Mouse (Mus musculus) MEL-GATA-1-ER (cell line): ENCODE data around the gene Ttpal.
"Not testable (repeated sequence)": the region's sequence is repeated elsewhere in the genome, so short reads cannot be mapped to it uniquely, and the experiment has no call there.

Experiments
- DNase-seq: peaks from one replicate; pipeline ENCODE4 v3.0.0-alpha.2; 2012; ENCODE audit warnings: low read depth; ENCODE audit errors: extremely low read depth

Gene Ttpal

DNA sequence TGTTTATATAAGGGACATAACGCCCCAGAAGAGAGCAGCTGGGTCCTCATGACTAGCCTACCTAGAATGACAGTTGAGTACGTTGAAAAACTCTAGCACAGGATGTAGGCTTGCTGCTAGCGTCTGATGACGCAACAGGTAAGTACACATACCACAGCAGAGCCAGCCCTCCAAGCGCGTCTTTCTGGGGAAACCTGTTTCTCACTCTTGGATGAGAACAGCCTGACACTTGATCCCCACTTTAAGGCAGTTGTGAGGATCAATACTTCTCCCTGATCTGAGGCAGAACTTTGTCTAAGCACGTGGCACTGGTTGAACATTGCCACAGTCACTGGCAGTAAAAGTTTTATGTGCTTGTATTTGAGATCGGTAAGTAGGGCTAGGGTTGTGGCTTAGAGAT, 18.3 kb downstream of the Ttpal start:
- no peak for DNase-seq

GRCm38 (mm10) chr2:163621401-163621800, 19.3 kb downstream of the Ttpal start:
- not testable (repeated sequence) for DNase-seq

DNA sequence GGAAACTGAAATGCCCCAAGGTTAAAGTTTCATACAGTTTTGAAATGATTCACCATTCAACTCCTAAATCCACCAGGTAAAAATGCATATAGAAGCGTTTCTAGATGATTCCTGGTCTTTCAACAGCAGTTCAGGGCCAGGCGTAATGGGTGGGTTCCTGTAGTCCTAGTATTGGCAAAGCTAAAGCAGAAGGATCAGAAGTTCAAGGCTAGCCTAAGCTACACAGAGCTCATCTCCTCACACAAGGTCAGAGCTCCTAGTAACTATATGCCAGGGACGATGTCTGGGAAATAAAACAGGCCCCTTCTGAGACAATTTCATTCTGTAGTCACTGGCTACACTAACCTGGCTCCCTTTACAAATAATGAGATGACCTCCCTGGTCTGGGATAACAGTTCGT, 29.1 kb downstream of the Ttpal start:
- no peak for DNase-seq

DNA sequence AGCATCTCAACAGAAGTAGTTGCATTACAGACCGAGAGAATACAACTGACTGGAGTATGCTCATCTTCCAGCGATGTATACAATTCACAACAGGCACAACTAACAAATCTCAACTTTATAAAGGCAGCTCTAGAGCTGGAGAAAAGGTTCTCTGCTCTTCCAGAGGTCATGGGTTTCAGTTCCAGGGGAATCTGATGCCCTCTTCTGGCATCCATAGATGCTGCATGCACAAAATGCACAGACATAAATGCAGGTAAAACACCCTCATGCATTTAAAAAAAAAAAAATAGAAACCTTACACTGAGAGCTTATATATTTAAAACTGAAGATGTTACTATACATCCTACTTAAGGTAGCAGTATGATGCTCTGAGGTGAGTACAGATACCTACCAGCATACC, 29.6 kb downstream of the Ttpal start:
- DNase-seq: no peak

GRCm38 (mm10) chr2:163634211-163634610, 32.1 kb downstream of the Ttpal start:
- DNase-seq: no peak

GRCm38 (mm10) chr2:163636057-163636456, 33.9 kb downstream of the Ttpal start:
- no peak for DNase-seq

GRCm38 (mm10) chr2:163637655-163638266, 35.6 kb downstream of the Ttpal start:
- no peak for DNase-seq

- DNase-seq: no peak
Measured at GRCm38 (mm10) chr2:163640493-163640892, 38.4 kb downstream of the Ttpal start.

DNA sequence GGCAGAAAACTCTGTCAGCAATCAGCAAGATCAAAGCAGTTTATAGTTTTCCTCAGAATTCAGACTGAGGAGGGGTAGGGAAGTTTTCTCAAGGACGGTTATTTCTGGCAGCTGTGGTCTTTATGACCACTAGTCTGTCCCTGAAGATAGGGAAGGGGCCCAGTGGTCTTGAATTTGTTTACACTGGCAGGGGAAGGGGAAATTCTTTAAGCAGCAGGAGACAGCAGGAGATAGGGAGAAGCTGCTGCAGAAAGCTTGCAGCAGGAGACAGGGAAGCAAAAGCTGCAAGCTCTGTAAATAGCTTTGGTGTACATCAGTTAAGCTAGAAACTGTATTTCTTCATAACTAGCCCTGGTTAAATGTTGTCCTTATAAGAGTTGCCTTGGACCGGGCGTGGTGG, 39.6 kb downstream of the Ttpal start:
- peak; percentile 66 for DNase-seq

GRCm38 (mm10) chr2:163642685-163643575, 40.8 kb downstream of the Ttpal start:
- DNase-seq: peak; percentile 95

DNA sequence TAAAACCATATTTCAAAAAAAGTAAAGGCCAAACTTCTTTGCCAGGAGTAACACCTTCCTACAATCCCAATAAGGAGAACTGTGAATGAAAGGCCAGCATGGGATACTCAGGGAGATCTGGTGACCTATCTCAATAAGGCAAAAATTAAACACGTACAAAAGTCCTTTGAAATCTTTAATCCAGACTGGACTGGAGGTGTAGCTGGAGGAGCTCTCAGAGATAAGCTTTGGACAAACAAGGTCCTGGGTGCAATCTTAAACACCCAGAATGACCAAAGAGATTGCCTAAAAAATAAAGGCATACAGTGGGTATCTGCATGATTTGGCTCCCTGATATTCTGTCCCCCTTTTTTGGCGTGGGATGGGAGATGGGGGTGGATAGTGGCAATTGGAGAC, 41.5 kb downstream of the Ttpal start:
- DNase-seq: peak; percentile 18

GRCm38 (mm10) chr2:163644047-163644446, 41.9 kb downstream of the Ttpal start:
- DNase-seq: peak; percentile 39

DNA sequence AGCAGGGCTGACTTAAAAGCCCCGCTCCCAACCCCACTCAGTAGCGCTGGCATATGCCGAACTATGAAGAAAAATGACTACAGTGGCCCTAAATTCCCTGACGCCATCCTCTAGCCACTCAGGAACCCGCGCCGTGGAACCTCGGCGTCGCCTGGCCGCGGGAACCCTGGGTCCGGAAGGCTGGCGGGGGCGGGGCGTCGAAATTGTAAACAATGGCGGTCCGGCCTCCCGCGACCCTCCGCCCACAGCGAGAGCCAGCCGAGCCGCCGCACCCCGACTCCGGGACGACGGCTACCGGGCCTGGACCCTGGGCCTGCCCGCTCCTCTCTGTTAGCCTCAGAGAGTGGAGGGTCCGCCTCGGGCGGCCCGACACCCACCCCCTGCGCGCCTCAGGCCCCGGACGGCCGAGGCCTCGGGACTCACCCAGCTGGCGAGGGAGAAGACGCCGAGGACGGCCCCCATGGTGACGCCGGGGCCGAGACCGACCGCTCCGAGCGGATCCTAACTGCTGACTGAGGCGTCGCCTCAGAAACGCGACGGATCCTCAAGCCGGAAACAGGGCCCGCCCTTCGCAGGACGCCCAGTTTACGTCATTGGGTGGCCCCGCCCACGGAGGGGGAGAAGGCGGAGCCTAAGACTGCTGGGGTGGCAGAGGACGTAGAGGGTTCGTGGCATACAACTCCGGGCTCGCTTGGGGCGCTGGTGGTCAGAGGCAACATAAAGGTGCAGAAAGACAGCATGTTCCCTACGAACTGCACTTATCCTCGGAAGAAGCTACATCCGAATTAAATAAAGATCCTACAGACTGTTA, 42.7 kb downstream of the Ttpal start, which contains the start of gene Serinc3:
Gene Serinc3, minus strand, starts transcription at position 557 of the 811 bp plus-strand sequence.
- DNase-seq: peak; percentile 91

DNA sequence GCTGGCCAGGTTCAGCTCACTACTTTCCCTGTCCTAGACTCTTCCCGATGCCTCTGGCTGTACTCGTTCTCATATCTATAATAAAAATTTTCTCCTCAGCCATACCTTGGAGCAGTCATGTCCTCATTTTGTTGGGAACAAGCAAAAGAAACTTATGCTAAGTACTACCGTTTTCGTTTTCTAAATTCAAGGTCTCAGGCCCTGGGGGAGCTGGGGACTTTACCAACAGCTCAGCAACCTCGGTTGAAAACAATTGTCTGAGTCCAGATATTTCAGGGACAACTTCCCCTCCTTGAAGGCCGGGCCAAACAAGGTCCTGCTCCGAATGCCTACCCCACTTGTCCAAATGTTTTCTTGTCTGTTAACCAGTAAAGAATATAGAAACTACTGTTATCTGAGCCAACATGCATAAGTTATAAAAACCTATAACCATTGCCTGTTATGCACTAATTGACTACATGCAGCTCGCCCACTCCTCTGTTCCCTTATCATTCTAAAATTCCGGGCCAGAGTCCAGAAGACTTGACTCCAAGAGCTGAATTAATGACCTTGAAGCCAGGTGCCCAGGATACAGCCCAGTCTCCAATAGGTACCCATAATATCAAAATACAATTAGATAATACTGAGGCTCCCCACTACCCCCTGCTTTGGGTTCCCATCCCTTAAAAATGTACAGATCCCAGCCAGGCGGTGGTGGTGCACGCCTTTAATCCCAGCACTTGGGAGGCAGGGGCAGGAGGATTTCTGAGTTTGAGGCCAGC, 43.8 kb downstream of the Ttpal start:
- DNase-seq: peak; percentile 32

DNA sequence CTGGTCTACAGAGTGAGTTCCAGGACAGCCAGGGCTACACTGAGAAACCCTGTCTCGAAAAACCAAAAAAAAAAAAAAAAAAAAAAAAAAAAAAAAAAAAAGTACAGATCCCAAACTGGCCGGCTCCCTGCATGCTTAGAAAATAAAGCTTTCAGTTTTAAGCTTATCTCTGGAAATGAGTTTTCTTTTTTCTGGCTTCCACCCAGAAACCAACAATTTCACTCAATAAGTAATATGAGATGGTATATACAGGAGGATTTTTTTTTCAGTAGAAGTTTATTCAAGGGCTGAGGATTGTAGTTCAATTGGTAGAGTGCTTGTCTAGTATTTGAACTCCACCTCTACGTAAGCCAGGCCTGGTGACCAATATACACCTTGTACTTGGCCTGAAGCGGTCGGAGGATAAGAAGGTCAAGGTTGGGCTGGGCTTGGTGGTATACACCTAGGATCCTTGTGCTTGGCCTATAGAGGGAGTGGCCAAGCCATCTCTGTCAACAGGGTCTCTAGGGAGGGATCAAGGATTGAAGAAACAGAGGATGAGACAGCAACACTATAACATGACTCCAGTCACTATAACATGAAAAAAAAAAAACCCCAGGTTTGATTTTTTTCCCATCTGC, 44.5 kb downstream of the Ttpal start:
- no peak for DNase-seq

- not testable (repeated sequence) for DNase-seq
Measured at GRCm38 (mm10) chr2:163655699-163656098, 53.6 kb downstream of the Ttpal start.

DNA sequence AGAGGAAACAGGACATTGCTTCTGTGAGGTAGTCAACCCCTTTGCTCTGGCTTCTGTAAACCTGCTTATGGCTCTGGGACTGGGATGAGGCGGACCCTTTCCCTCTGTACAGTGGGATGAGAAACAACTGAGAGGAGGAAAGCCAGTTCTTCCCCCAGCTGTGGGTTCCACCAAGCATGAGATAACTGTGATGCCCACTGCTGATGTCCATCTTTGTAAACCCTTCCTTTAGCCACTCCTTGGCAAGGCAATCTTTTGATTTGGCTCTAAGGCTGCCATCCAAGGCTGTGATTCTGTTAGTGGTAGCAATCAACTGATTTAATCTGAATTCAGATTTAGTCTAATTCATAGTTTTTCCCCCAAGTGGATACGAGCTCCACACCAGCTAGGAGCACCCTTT, 55.4 kb downstream of the Ttpal start:
- no peak for DNase-seq

DNA sequence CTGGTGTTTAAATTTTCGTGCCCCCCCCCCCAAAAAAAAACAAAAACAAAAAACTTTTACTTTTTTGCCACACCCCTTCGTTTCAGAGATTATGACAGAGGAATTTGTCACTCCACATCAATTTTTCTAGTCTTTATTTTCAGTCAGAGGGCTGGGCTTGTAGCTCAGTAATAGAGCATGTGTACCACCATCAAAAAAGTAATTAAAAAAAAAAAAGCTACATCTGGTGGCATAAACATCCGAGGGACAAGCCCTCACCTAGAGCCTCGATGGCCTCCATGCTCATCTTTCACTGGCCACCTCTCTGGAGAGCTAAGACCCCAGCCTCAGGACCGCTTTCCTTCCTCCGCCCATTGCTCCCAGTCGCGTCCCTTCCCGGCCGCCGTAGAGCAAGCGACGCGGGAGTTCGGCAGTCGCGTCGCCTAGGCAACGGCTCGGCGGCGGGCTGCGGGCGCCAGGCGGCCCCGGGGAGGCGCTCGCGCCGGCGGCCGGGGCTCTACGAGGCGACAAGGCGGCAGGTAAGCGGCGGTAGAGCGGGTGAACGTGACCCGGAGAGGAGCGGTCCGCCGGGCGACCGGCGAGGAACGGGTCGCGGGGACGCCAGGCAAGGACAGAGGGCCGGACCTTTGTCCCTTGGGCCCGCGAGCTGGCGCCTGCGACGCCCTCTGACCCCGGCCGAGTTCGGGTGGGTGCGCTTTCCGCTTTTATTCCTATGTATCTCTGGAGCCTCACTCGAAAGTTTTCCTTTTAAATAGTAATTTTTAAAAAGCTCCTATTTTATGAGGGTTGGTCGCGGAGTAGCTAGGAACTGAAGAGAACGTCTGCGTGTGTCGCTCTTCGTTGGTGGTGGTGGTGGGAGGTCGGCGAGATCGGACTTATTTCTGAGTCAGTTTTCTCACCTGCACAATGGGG, 56.1 kb downstream of the Ttpal start, which contains the start of gene Pkig:
Gene Pkig, plus strand, starts transcription at position 412 of the 912 bp plus-strand sequence.
- DNase-seq: peak; percentile 51

GRCm38 (mm10) chr2:163658941-163659340, 56.8 kb downstream of the Ttpal start:
- DNase-seq: no peak
